Mouse (Mus musculus) MEL (cell line): ENCODE data around the gene Efs.

ENCODE experiments used
- CTCF ChIP-seq, 3 experiments: IDR thresholded peaks in 2 of 3; conservative IDR thresholded peaks in 1 of 3; 2 replicates each; pipeline ENCODE4 v1.5.1; 2011 to 2012; ENCODE audit warnings: low read length in 3 of 3, low read depth in 2 of 3, mild to moderate bottlenecking in 2 of 3, improper control_type of control experiment in 1 of 3, inconsistent platforms in 1 of 3, mixed read lengths in 1 of 3, moderate library complexity in 1 of 3; ENCODE audit not compliant: control insufficient read depth in 1 of 3, insufficient read depth in 1 of 3, poor library complexity in 1 of 3, severe bottlenecking in 1 of 3
- EP300 ChIP-seq, 2 experiments: IDR thresholded peaks; 2 replicates each; pipeline ENCODE4 v1.6.1; 2011; ENCODE audit warnings: improper control_type of control experiment in 2 of 2, low read length in 2 of 2, low read depth in 1 of 2, mild to moderate bottlenecking in 1 of 2
- ETS1 ChIP-seq: IDR thresholded peaks from 2 replicates; pipeline ENCODE4 v1.6.1; 2012; ENCODE audit warnings: low read depth, mild to moderate bottlenecking, inconsistent platforms, low read length, improper control_type of control experiment, moderate library complexity
- MAX ChIP-seq: IDR thresholded peaks from 2 replicates; pipeline ENCODE4 v1.6.1; 2011; ENCODE audit warnings: low read length, improper control_type of control experiment
- MXI1 ChIP-seq: IDR thresholded peaks from 2 replicates; pipeline ENCODE4 v1.6.1; 2011; ENCODE audit warnings: mild to moderate bottlenecking, low read depth, low read length, improper control_type of control experiment
- NRF1 ChIP-seq: IDR thresholded peaks from 2 replicates; pipeline ENCODE4 v1.6.1; 2014; ENCODE audit warnings: low read depth, mild to moderate bottlenecking, inconsistent platforms, low read length, improper control_type of control experiment, moderate library complexity; ENCODE audit not compliant: poor library complexity, insufficient read depth, severe bottlenecking
- POLR2A ChIP-seq, 2 experiments: IDR thresholded peaks; 2 replicates each; pipeline ENCODE4 v1.6.1; 2011 to 2012; ENCODE audit warnings: low read length in 2 of 2, mild to moderate bottlenecking in 2 of 2, control low read depth in 1 of 2, improper control_type of control experiment in 1 of 2, low read depth in 1 of 2, moderate library complexity in 1 of 2; ENCODE audit not compliant: control insufficient read depth in 1 of 2, insufficient read depth in 1 of 2, poor library complexity in 1 of 2
- POLR2AphosphoS5 ChIP-seq: IDR thresholded peaks from 2 replicates; pipeline ENCODE4 v1.6.1; 2012; ENCODE audit warnings: low read depth, borderline replicate concordance, mild to moderate bottlenecking, inconsistent platforms, low read length, moderate library complexity, mixed read lengths
- TAL1 ChIP-seq: IDR thresholded peaks from 2 replicates; pipeline ENCODE4 v1.6.1; 2012; ENCODE audit warnings: mild to moderate bottlenecking, inconsistent platforms, low read length, moderate library complexity, mixed read lengths

DNA sequence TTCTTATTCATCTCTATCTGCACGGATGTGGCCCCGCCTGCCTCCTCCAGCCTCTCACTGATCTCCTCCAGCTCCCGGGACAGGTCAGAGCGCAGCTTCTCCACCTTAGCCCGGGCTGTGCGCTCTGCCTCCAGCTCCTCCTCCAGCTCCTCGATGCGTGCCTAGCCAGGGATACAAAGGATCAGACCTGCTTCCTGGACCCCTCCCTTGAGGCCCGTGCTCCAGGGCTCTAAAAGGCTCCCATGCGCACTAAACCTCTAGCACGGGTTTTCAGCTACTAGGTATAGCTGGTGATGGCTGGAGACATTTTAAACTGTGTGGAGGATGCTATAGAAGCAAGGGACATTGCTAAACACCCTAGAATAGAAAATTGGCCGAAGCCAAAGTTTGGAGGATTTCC is 24.6 kb upstream of the Efs start:
- no peak for TF ChIP-seq MAX
- TF ChIP-seq CTCF (IDR thresholded peaks at IDR 0.05 in 2 of 3, conservative IDR thresholded peaks at IDR 0.05 in 1 of 3; ENCODE audit: control insufficient read depth in 1 of 3, insufficient read depth in 1 of 3, low read depth in 2 of 3, low read length in 3 of 3, poor library complexity in 1 of 3, severe bottlenecking in 1 of 3), result no peak
- TF ChIP-seq NRF1, result no peak
- TF ChIP-seq POLR2A (IDR thresholded peaks at IDR 0.05; ENCODE audit: control insufficient read depth in 1 of 2, insufficient read depth in 1 of 2, low read depth in 1 of 2, low read length in 2 of 2, poor library complexity in 1 of 2), result no peak
- TF ChIP-seq EP300 (IDR thresholded peaks at IDR 0.05; ENCODE audit: low read depth in 1 of 2, low read length in 2 of 2), result no peak
- TF ChIP-seq ETS1, result no peak
- no peak for TF ChIP-seq MXI1
- no peak for TF ChIP-seq TAL1
- TF ChIP-seq POLR2AphosphoS5, result no peak
